Mouse (Mus musculus) ES-Bruce4 (cell line): ENCODE measurements at regions not wholly inside any gene's neighbourhood (a gene's known extent, or its start where the extent isn't known, plus 50 kb on each side); places are given as distances from the start of the nearest gene placed in this dataset.

Experiments used
- CTCF ChIP-seq: IDR thresholded peaks from one replicate; pipeline ENCODE4 v1.8.1; 2011; ENCODE audit warnings: low read depth, low read length
- EP300 ChIP-seq: IDR thresholded peaks from 2 replicates; pipeline ENCODE4 v1.6.1; 2011; ENCODE audit warnings: low read depth, low read length; ENCODE audit not compliant: insufficient read depth

- TF ChIP-seq CTCF, result no peak
- TF ChIP-seq EP300, result no peak
These were observed 246.0 kb upstream of the Pmfbp1 start for GRCm38 (mm10) chr8:109247875-109248274.
